Mouse (Mus musculus) urinary bladder, adult 18-20 months (tissue): ENCODE data around the gene Atp5l.
"Not testable (repeated sequence)": the region's sequence is repeated elsewhere in the genome, so short reads cannot be mapped to it uniquely, and the experiment has no call there.

Experiments used
- DNase-seq, 2 experiments: peaks; one replicate each; pipeline ENCODE4 v3.0.0; 2022; ENCODE audit warnings: low spot score in 2 of 2, mixed read lengths in 2 of 2

Atp5l gene

DNA sequence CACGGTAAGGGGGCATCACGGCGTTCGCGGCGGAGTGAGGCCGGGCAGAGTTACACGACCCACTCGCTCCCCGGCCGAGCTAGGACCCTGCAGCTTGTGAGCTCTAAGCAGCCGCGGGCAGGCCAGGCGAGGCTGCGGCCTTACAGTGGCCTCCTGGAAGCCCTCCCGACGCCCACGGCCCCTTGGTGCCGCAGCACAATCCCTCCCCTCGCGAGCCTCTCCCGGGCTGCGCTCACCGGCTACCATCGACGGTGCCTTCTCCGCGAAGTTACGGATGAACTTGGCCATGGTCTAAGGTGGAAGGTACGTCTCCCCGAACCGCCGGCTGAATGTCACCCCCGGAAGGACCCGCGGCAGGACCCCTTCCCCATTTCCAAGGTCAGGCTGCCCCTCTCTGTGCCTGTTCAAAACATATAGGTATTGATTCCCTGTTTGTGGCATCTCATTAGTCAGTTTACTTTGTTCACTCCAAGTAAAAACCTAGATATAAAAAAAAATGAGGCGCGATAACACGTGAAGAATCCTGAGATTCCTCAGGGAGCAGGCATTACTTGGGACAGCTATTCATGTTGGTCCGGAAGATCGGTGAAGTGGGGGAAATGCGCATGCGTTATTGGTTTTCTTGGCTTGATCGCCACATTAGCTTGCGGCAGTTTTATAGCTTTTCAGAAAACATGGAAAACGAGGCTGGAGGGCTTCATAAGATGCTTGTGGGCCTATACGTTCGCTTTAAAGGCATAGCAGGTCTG is at the start of gene Atp5l:
Gene Atp5l (minus strand): TSS at position 369 of the 749 bp plus-strand sequence.
- peak; percentile 75 to 76 for DNase-seq

DNA sequence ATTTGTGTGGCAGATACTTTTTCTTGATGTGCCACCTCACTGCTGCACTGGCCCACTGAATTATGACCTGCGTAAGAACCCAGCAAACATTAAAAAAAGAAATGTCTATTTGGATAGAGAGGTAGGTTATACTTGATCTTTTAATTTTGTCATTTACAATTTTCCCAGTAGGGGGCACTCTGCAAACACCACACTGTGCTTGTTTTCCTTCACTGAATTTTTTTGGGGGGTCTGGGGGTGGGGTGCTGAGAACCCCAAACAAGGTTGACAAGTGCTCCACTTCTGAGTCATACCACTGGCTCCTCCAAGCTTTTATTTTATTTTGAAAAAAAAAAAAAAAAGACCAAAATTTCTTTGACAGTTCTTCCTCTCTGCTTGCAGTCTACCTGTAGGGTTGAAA is 48.9 kb upstream of the Atp5l start:
- no peak for DNase-seq

- DNase-seq, result not testable (repeated sequence)
These were observed 47.2 kb upstream of the Atp5l start for GRCm38 (mm10) chr9:44967763-44968162.

DNA sequence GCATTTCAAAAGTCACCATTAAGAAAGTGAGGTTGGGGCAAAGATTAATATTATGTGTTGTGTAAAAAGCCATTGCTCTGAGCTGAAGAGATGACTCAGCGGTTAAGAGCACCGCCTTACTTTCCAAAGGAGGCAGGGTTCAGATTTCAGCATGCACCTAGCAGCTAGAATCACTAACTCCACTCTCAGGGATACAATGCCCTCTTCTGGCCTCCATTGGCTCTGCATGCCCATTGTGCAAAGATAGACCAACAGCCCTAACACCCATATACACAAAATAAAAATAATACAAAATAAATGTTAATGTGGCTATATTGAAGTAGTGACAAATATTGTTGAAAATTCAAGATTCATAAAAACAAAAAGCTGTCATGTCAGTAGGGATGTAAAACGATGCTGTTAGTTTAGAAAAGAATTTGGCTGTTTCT is 46.3 kb upstream of the Atp5l start:
- peak; percentile 64 to 78 for DNase-seq

DNA sequence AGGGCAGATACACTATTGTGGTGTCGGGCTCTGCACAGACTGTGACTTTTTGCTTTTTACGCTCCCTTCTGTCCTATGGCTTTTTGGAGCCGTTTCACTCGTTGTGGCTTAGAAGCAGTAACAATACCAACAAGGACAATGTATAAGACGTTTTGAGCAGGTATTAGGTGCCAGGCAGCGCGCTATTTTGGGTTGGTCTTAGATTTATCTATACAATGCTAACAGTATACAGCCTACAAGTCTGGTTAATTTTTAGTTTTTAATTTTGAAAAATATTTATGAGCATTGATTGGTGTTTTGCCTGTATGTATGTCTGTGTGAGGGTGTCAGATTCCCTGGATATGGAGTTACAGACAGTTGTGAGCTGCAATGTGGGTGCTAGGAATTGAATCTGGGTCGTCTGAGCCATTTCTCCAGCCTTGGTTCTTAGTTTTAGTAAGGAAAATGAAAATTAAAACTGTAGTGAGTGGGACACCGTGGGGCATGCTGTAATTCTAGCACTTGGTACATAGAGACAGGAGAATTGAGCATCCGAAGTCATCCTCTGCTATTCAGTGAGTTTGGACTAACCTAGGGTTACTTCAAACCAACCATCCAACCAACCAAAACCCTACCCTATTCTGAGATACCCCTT is 45.4 kb upstream of the Atp5l start:
- DNase-seq, result no peak

DNA sequence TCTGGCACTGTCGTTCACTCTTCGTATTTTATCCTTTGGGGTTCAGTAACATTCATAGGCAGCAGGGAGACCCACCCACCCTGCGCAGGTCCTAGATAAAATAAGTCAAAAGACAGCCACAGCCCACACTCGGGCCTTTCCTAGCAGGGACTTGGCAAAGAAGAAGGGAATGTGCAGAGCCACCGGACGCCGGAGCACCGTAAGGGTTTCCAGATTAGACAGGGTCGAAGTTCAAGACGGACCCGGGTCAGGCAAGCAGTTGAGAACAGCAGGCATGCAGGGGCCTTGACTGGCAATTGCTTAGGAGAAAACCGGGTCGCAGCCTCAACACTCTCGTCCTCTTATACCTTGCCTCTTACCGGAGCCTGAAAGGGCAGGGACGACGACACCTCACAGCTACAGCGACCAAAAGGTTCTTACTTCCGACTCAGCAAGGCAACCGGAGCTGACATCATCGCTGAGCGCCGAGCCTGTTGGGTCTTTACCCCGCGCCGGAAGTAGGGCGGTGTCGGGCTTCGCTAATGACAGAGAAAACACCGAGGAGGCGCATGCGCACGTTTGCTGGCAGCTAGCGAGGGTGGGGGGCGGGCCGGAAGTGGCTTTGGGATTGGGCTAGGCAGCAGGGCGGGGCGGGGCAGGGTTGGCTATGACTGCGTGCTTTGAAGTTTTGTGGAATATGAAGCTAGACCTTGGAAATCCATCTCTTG is 44.7 kb upstream of the Atp5l start, which contains the start of gene Ube4a:
Gene Ube4a (minus strand): TSS at position 475 of the 707 bp plus-strand sequence.
- peak; percentile 98 to 100 for DNase-seq

DNA sequence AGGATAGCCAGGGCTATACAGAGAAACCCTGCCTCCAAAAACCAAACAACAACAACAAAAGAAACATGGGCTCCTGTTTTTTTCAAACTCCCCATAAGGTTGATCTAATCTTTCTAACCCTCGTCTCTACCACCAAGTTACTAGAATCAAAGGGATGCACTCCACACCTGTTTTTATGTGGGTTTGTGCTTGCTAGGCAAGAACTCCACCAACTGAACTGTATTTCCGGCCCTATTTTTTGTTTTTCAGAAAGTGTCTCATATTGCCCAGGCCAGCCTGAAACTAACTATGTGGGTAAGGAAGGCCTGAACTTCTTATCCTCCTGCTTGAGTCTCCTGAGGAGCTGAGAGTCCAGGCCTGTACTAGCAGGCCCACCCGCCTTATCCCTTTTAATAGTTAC is 33.9 kb upstream of the Atp5l start:
- no peak for DNase-seq

GRCm38 (mm10) chr9:44947836-44948235 is 27.3 kb upstream of the Atp5l start:
- no peak for DNase-seq

- peak in 1 of 2 experiments; percentile 8 for DNase-seq
These were observed 25.7 kb upstream of the Atp5l start for GRCm38 (mm10) chr9:44946185-44946695.

DNA sequence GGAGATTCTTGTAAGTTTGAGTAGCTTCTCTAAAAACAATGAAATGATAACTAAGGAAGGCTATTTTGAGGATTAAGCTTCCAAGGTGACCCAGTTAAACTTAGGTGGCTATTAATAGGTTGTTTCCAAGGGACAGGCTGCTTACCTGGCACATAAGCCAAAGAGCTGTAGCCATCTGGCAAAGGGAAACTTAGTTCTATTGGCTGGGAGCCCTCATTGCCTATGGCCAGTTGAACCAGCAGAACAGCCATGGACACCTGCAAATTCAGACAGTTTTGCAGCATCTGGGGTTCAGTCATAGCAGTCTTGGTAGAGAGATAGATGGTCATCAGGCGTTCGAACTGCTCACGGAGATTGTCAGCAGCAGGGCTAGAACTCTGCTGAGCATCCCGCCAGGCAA is 21.9 kb upstream of the Atp5l start:
- no peak for DNase-seq

DNA sequence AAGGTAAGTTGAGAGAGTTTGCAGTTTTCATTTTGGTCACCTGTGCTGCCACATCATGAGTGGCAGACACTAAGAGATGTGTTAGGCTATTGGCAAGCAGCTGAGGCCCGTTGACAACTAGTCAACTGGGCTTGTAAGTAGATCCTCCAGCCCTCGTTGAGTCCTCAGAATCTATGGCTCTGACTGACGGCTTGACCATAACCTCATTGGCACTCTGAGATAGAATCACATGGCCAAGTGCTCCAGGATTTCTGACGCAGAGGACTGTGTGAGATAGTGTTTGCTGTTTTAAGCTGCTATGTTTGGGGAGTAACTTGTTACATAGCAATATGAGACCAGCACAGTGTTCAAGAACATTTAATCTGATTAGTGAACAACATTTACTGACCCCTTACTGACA is 21.2 kb upstream of the Atp5l start:
- DNase-seq, result no peak

DNA sequence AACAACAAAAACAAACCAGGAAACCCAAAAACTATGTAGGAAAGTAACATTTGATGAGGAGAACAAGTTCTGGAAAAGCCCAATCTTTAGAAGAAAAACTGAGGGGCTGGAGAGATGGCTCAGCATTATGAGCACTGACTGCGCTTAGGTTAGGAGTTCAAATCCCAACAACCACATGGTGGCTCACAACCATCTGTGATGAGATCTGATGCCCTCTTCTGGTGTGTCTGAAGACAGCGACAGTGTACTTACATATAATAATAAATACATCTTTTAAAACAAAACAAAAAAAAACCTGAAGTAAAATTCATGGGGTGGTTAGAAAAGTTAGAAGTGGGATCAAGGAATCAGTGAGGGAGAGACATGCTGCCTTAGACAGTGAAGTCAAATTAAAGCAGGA is 1.0 kb upstream of the Atp5l start:
- DNase-seq, result no peak

GRCm38 (mm10) chr9:44921123-44921468 is 554 bp upstream of the Atp5l start:
- peak in 1 of 2 experiments; percentile 53 for DNase-seq

GRCm38 (mm10) chr9:44919606-44920005 is 936 bp downstream of the Atp5l start:
- no peak for DNase-seq

GRCm38 (mm10) chr9:44916196-44916595 is 4.3 kb downstream of the Atp5l start:
- peak in 1 of 2 experiments; percentile 29 for DNase-seq

GRCm38 (mm10) chr9:44914706-44915105 is 5.8 kb downstream of the Atp5l start:
- DNase-seq, result no peak

DNA sequence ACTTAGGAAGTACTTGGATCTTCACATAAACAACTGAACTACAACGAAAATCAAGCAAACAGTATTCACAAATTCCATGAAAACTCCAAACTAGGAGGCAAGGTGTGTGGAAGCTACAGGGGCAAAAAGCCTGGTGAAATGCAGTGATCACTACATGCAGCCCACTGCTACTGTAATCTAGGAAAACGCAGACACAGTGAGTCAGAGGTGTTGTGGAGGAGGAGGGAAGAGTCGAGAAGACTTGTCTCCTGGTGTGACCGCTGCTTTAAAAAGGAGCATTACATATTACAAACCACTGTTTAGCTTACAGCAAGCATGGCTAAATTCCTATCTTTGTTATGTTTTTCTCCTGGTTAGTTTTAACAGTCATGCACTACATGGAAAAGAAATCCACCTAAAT is 9.2 kb downstream of the Atp5l start:
- DNase-seq, result no peak

DNA sequence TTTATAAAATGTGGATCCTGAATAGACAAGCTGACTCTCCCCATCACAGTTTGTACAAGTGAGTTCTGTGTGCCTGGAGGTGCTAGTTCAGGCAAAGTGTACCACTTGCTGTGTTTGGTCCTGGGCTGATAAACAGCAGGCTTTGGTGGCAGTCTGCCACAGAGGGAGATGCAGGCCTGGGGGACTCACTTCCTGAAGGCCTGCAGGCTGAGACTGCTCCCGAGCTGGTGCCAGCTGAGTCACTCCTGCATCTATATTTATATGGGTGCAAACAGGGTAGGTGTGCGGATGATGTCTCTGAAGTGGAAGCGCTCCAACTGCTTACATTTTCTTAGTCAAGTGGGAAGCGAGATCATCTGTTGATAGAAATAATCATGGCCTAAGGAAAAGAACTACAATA is 14.9 kb downstream of the Atp5l start:
- DNase-seq, result peak; percentile 23 to 27

GRCm38 (mm10) chr9:44904964-44905363 is 15.6 kb downstream of the Atp5l start:
- peak; percentile 28 to 76 for DNase-seq

DNA sequence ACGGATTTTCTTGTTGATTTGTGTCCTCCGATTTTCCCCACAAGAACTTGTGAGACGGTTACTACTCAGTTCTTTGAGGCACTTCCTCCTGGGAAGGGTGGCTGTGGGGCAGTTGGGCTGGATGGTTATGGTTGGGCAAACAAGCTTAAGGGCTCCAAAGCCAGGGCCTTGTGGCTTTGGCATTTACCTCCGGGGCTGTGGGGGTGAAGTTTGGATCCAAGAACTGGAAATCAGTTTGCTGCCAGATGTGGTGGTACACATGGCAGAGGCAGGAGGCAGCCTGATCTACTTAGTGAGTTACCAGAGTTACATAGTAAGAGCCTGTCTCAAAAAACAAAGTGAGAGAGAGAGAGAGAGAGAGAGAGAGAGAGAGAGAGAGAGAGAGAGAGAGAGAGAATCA is 16.7 kb downstream of the Atp5l start:
- DNase-seq, result no peak

DNA sequence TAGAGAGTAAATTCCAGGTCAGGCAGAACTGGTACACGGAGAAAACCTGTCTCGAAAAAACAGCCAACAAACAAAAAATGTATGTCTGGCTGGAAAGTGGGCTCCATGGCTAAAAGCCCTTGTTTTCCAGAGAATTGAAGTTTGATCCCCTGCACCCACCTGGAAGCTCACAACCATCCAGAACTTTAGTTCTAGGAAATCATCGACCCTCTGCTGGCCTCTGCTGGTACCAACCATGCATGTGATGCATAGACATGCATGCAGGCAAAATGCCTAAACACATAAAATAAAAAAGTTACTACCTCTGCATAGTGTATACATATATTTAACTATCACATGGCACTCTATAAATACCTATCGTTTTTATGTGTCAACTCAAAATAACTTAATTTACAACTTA is 20.1 kb downstream of the Atp5l start:
- no peak for DNase-seq

DNA sequence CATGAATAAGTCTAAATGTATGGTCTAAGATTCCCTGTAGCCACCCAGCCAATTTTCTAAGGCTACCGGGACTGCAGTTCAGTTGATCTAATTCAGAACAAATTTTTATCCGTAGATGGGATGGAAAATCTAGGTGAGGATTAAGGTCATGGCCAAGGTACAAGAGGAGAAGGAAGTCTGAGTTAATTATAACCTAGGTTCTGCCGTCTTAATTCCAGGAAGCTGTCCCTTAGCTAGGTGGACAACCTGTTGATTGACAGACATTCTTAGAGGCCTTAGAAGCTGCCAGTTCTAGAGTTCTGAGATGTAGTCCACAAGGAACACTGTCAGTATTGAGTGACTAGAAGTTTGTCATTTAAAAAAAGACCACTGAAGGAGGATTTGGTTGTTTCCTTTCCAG is 20.8 kb downstream of the Atp5l start:
- no peak for DNase-seq

DNA sequence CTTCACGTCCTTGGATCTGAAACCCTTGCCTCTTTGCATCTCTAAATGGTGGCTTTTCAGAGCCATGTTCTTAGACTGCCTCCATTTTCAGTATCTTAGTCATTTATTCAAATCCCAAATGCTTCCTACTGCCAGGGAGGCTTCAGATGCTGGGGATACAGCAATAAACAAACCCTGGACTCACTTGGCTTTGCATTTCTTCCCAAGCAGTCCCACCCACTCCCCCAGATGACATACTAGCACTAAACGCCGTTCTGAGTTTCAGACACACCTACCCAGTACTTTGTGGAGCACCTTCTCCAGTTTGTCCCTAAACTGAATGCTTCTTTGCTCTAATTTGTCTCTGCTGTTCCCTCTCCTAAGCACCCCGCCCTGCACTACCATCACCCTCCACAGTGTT is 23.5 kb downstream of the Atp5l start:
- no peak for DNase-seq
